Mouse (Mus musculus): ENCODE data around the gene Ube2r2.

Ube2r2 gene

GRCm38 (mm10) chr4:41118706-41119292 is 16.7 kb upstream of the Ube2r2 start:
- in situ Hi-C loops (cut with MboI, MseI), result loop anchor here (5.0 kb wide), 1 partner anchor 66 kb away; no protein-coding TSS in a partner anchor

- in situ Hi-C loops (cut with MboI, MseI), result no loop called here
Measured at GRCm38 (mm10) chr4:41124180-41124951, 11.2 kb upstream of the Ube2r2 start, which contains the start of gene Nol6. TSS of gene Nol6 (minus strand) at chr4:41124455.

- in situ Hi-C loops (cut with MboI, MseI), result no loop called here
Measured at GRCm38 (mm10) chr4:41129406-41129805, 6.1 kb upstream of the Ube2r2 start.

- in situ Hi-C loops (cut with MboI, MseI), result loop anchor here (5.0 kb wide), 1 partner anchor 37 kb away; no protein-coding TSS in a partner anchor
Measured at GRCm38 (mm10) chr4:41129836-41130235, 5.7 kb upstream of the Ube2r2 start.

GRCm38 (mm10) chr4:41132471-41132870 is 3.1 kb upstream of the Ube2r2 start:
- in situ Hi-C loops (cut with MboI, MseI), result loop anchor here (5.0 kb wide), 1 partner anchor 35 kb away; no protein-coding TSS in a partner anchor

GRCm38 (mm10) chr4:41133529-41134291 is 1.8 kb upstream of the Ube2r2 start:
- in situ Hi-C loops (cut with MboI, MseI), result loop anchor here (5.0 kb wide), 1 partner anchor 34 kb away; no protein-coding TSS in a partner anchor

GRCm38 (mm10) chr4:41134935-41135710 is 420 bp upstream of the Ube2r2 start:
- in situ Hi-C loops (cut with MboI, MseI), result loop anchor here (5.0 kb wide), 1 partner anchor 32 kb away; no protein-coding TSS in a partner anchor

GRCm38 (mm10) chr4:41136454-41136805 is 887 bp downstream of the Ube2r2 start:
- in situ Hi-C loops (cut with MboI, MseI), result no loop called here

- in situ Hi-C loops (cut with MboI, MseI), result no loop called here
Measured at GRCm38 (mm10) chr4:41136811-41137210, 1.3 kb downstream of the Ube2r2 start.

- in situ Hi-C loops (cut with MboI, MseI), result no loop called here
Measured at GRCm38 (mm10) chr4:41140174-41140875, 4.8 kb downstream of the Ube2r2 start.

- in situ Hi-C loops (cut with MboI, MseI), result no loop called here
Measured at GRCm38 (mm10) chr4:41142601-41143000, 7.1 kb downstream of the Ube2r2 start.

- in situ Hi-C loops (cut with MboI, MseI), result no loop called here
Measured at GRCm38 (mm10) chr4:41149891-41150290, 14.3 kb downstream of the Ube2r2 start.

- in situ Hi-C loops (cut with MboI, MseI), result no loop called here
Measured at GRCm38 (mm10) chr4:41151186-41151585, 15.6 kb downstream of the Ube2r2 start.

GRCm38 (mm10) chr4:41153146-41153545 is 17.6 kb downstream of the Ube2r2 start:
- in situ Hi-C loops (cut with MboI, MseI), result no loop called here

GRCm38 (mm10) chr4:41156961-41157360 is 21.4 kb downstream of the Ube2r2 start:
- in situ Hi-C loops (cut with MboI, MseI), result no loop called here

- in situ Hi-C loops (cut with MboI, MseI), result no loop called here
Measured at GRCm38 (mm10) chr4:41158251-41158650, 22.7 kb downstream of the Ube2r2 start.

GRCm38 (mm10) chr4:41161232-41161631 is 25.7 kb downstream of the Ube2r2 start:
- in situ Hi-C loops (cut with MboI, MseI), result no loop called here

- in situ Hi-C loops (cut with MboI, MseI), result loop anchor here (5.0 kb wide), 1 partner anchor 33 kb away; no protein-coding TSS in a partner anchor
Measured at GRCm38 (mm10) chr4:41164974-41165373, 29.4 kb downstream of the Ube2r2 start.

- in situ Hi-C loops (cut with MboI, MseI), result loop anchor here (5.0 kb wide), 1 partner anchor 34 kb away; no protein-coding TSS in a partner anchor
Measured at GRCm38 (mm10) chr4:41165693-41166475, 30.3 kb downstream of the Ube2r2 start.

- in situ Hi-C loops (cut with MboI, MseI), result no loop called here
Measured at GRCm38 (mm10) chr4:41170970-41171369, 35.4 kb downstream of the Ube2r2 start.

Measured in T-helper 1 cell (primary cell).